Mouse (Mus musculus) heart, adult 2 months (tissue): ENCODE results near the gene Fsip1.

Experiments used
- CTCF ChIP-seq: fragments of 200-600 bp; IDR thresholded peaks from 2 replicates; pipeline ENCODE4 v1.8.1; 2022; ENCODE audit warnings: antibody characterized with exemption, mild to moderate bottlenecking, moderate library complexity
- EP300 ChIP-seq: fragments of 200-500 bp; IDR thresholded peaks from 2 replicates; pipeline ENCODE4 v1.6.1; 2011; ENCODE audit warnings: low read depth, low read length, control low read depth; ENCODE audit not compliant: insufficient read depth
- POLR2A ChIP-seq: fragments of 200-500 bp; IDR thresholded peaks from 2 replicates; pipeline ENCODE4 v1.6.1; 2011; ENCODE audit warnings: mild to moderate bottlenecking, low read depth, low read length, control low read depth; ENCODE audit not compliant: insufficient read depth

DNA sequence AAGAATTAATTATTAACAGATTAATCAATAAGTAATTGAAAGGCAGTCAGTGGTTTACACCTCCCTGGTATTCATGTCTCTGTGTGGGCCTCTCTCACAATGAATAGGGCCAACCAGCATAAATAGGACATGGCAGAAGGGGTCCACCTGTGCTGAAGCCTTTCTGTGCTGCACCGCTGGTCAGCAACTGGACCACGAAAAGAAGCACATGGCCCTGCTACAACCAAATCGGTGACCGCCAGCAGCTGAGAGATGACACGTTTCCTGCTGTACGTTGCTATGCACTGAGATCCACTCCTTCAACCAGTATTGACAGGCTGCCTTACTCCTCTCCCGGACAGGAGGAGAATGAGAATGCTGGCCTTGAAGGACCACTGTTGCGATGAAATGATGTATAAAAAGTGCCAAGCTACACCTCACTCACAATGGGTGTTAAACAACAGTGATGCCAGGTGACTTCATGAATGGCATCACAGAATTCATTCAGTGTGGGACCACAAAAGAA, 44.3 kb upstream of the Fsip1 start:
- TF ChIP-seq CTCF, result no peak
- no peak for TF ChIP-seq POLR2A
- no peak for TF ChIP-seq EP300
